Comparison of ENCODE assay signal across 8 mouse cellular contexts in genomic region chr10:126935556-126936381, GRCm38 (mm10). TPM values are rescaled to one million over a fixed set of nuclear protein-coding genes. Genes with fewer than 3 reads are reported as not detected.
A peak's percentile ranks its signal among the peaks of the same experiment; 100 is the strongest.
DNase-seq lines count a peak whose midpoint lies in the region; ATAC-seq and TF ChIP-seq lines count a peak whose summit lies in the region.

No protein-coding gene starts in this region.

- ATAC-seq in lung, embryonic 14.5 days (ENCODE audit: insufficient read depth): no peak
- ATAC-seq in stomach, embryonic 15.5 days (ENCODE audit: insufficient read depth, low FRiP score, low read depth): peak; percentile 54
- no peak for ATAC-seq in midbrain, postnatal 0 days (ENCODE audit: low FRiP score)
- no peak for ATAC-seq in megakaryocyte-erythroid progenitor cell, adult 5-6 weeks (replicated peaks; ENCODE audit: low FRiP score, low TSS enrichment, poor library complexity, severe bottlenecking)

- DNase-seq in lung, embryonic 14.5 days: peak; percentile 28
- no peak for DNase-seq in lung, adult 2 months
- DNase-seq in left cerebral cortex, adult 9 months (ENCODE audit: low spot score in 2 of 2): peak; percentile 71 to 74
- no peak for DNase-seq in midbrain, postnatal 0 days (ENCODE audit: low spot score)
- no peak for DNase-seq in adipocyte (ENCODE audit: low spot score)

- H3K9me3 ChIP-seq in lung, embryonic 14.5 days (ENCODE audit: low read depth, low read length): no peaks in the 10 kb centered on the region; the same call in 1 of the 2 replicates
- no peaks in the 10 kb centered on the region for H3K9me3 ChIP-seq in stomach, embryonic 15.5 days
- no peaks in the 10 kb centered on the region for H3K9me3 ChIP-seq in midbrain, postnatal 0 days (ENCODE audit: low read length)

- 37% methylated on average over 18 of the region's 18 CpGs for WGBS in lung, embryonic 14.5 days
- 39% methylated on average over 18 of the region's 18 CpGs for WGBS in lung, adult 2 months
- WGBS in stomach, embryonic 15.5 days: 33% methylated on average over 18 of the region's 18 CpGs
- WGBS in midbrain, postnatal 0 days: 57% methylated on average over 18 of the region's 18 CpGs

- peak overlapping the region; percentile 14; the same call in 1 of the 2 replicates for H3K4me2 ChIP-seq in lung, embryonic 14.5 days
- H3K4me2 ChIP-seq in stomach, embryonic 15.5 days: peak overlapping the region; percentile 40
- H3K4me2 ChIP-seq in midbrain, postnatal 0 days (ENCODE audit: low read depth, low read length, poor library complexity, severe bottlenecking): no peak overlapping the region

- no peaks in the 10 kb centered on the region for H3K27me3 ChIP-seq in lung, embryonic 14.5 days (ENCODE audit: insufficient read depth, low read length)
- no peaks in the 10 kb centered on the region for H3K27me3 ChIP-seq in stomach, embryonic 15.5 days (replicated peaks)
- H3K27me3 ChIP-seq in midbrain, postnatal 0 days (ENCODE audit: insufficient read depth, low read length): no peaks in the 10 kb centered on the region

- H3K36me3 ChIP-seq in lung, embryonic 14.5 days (ENCODE audit: insufficient read depth): no peaks in the 10 kb centered on the region
- H3K36me3 ChIP-seq in stomach, embryonic 15.5 days: no peaks in the 10 kb centered on the region
- H3K36me3 ChIP-seq in midbrain, postnatal 0 days (ENCODE audit: insufficient read depth, low read length): no peaks in the 10 kb centered on the region

- H3K4me1 ChIP-seq in lung, embryonic 14.5 days (ENCODE audit: insufficient read depth): peaks cover 18% of the 10 kb centered on the region
- peaks cover 2% of the 10 kb centered on the region; the same call in 1 of the 2 replicates for H3K4me1 ChIP-seq in lung, adult 2 months (ENCODE audit: control insufficient read depth, insufficient read depth, low read length)
- H3K4me1 ChIP-seq in embryonic fibroblast, embryonic 13.5 days (ENCODE audit: control insufficient read depth, insufficient read depth, low read length): peaks cover 11% of the 10 kb centered on the region
- peaks cover 28% of the 10 kb centered on the region for H3K4me1 ChIP-seq in stomach, embryonic 15.5 days
- no peaks in the 10 kb centered on the region for H3K4me1 ChIP-seq in midbrain, postnatal 0 days (ENCODE audit: insufficient read depth, low read length)

- peak overlapping the region; percentile 25; the same call in 1 of the 2 replicates for H3K9ac ChIP-seq in lung, embryonic 14.5 days
- no peak overlapping the region for H3K9ac ChIP-seq in stomach, embryonic 15.5 days
- no peak overlapping the region for H3K9ac ChIP-seq in midbrain, postnatal 0 days (replicated peaks; ENCODE audit: low read length, poor library complexity, severe bottlenecking)

- TF ChIP-seq CTCF in lung, embryonic 14.5 days (IDR thresholded peaks at IDR 0.05; ENCODE audit: low read depth): no peak
- no peak for TF ChIP-seq CTCF in lung, adult 2 months (IDR thresholded peaks at IDR 0.05; ENCODE audit: insufficient read depth, low read length)
- no peak for TF ChIP-seq CTCF in embryonic fibroblast, embryonic 13.5 days (IDR thresholded peaks at IDR 0.05; ENCODE audit: borderline replicate concordance, insufficient read depth, low read length)
- TF ChIP-seq CTCF in midbrain, postnatal 0 days (IDR thresholded peaks at IDR 0.05): no peak

- TF ChIP-seq POLR2A in lung, adult 2 months (IDR thresholded peaks at IDR 0.05; ENCODE audit: borderline replicate concordance, extremely low read depth, low read depth, low read length): no peak
- TF ChIP-seq POLR2A in embryonic fibroblast, embryonic 13.5 days (IDR thresholded peaks at IDR 0.05; ENCODE audit: low read depth, low read length): no peak

- peak overlapping the region; percentile 78 for H3K27ac ChIP-seq in lung, embryonic 14.5 days (ENCODE audit: low read depth)
- peak overlapping the region; percentile 80 for H3K27ac ChIP-seq in embryonic fibroblast, embryonic 13.5 days (ENCODE audit: insufficient read depth, low read length)
- peak overlapping the region; percentile 95 for H3K27ac ChIP-seq in stomach, embryonic 15.5 days
- no peak overlapping the region for H3K27ac ChIP-seq in midbrain, postnatal 0 days (ENCODE audit: low read depth, low read length)

- no peak overlapping the region for H3K4me3 ChIP-seq in lung, embryonic 14.5 days (ENCODE audit: low read depth, low read length)
- no peak overlapping the region for H3K4me3 ChIP-seq in lung, adult 2 months (replicated peaks; ENCODE audit: extremely low read depth, low read depth, low read length)
- H3K4me3 ChIP-seq in embryonic fibroblast, embryonic 13.5 days (ENCODE audit: insufficient read depth, low read length): no peak overlapping the region
- no peak overlapping the region; the same call in 1 of the 2 replicates for H3K4me3 ChIP-seq in stomach, embryonic 15.5 days (replicated peaks)
- H3K4me3 ChIP-seq in midbrain, postnatal 0 days (ENCODE audit: low read depth, low read length): no peak overlapping the region

RNA-seq across cellular contexts. Expression of gene Atp23, which starts 34.6 kb away (rescaled TPM):
- 25.0 and 25.7 TPM in 2 replicates for polyA plus RNA-seq in lung, embryonic 14.5 days (2014; fragmentation: Nextera tagmentation; extraction: Ambion mirVana)
- polyA plus RNA-seq in lung, adult 2 months (2012; rRNA removed): 6.1 and 6.6 TPM in 2 replicates
- polyA plus RNA-seq in embryonic fibroblast, embryonic 13.5 days (2011; ENCODE audit: insufficient read length, low read depth, missing spikeins): 4.7 and 5.2 TPM in 2 replicates
- 17.9 and 18.2 TPM in 2 replicates for polyA plus RNA-seq in stomach, embryonic 15.5 days (2015; fragmentation: Nextera tagmentation; extraction: Ambion mirVana)
- 13.2 and 17.4 TPM in 2 replicates for total RNA-seq in midbrain, postnatal 0 days (2014; rRNA removed)
- 18.4 and 19.1 TPM in 2 replicates for polyA plus RNA-seq in midbrain, postnatal 0 days (2015; fragmentation: Nextera tagmentation; extraction: Ambion mirVana)
- 16.0 and 28.8 TPM in 2 replicates for total RNA-seq in megakaryocyte-erythroid progenitor cell, adult 5-6 weeks (2014; fragmentation: Nextera tagmentation)
- 5.8 and 16.2 TPM in 2 replicates for total RNA-seq in megakaryocyte-erythroid progenitor cell, adult 5-6 weeks (2017)

RNA-seq across cellular contexts. Expression of gene Ctdsp2, which starts 42.7 kb away (rescaled TPM):
- 112 and 113 TPM in 2 replicates for polyA plus RNA-seq in lung, embryonic 14.5 days (2014; fragmentation: Nextera tagmentation; extraction: Ambion mirVana)
- 182 and 227 TPM in 2 replicates for polyA plus RNA-seq in lung, adult 2 months (2012; rRNA removed)
- 152 and 208 TPM in 2 replicates for polyA plus RNA-seq in embryonic fibroblast, embryonic 13.5 days (2011; ENCODE audit: insufficient read length, low read depth, missing spikeins)
- 57.0 and 63.2 TPM in 2 replicates for polyA plus RNA-seq in stomach, embryonic 15.5 days (2015; fragmentation: Nextera tagmentation; extraction: Ambion mirVana)
- total RNA-seq in midbrain, postnatal 0 days (2014; rRNA removed): 50.1 and 54.6 TPM in 2 replicates
- polyA plus RNA-seq in midbrain, postnatal 0 days (2015; fragmentation: Nextera tagmentation; extraction: Ambion mirVana): 10.2 and 11.2 TPM in 2 replicates
- 54.7 and 56.7 TPM in 2 replicates for total RNA-seq in megakaryocyte-erythroid progenitor cell, adult 5-6 weeks (2014; fragmentation: Nextera tagmentation)
- 18.3 and 24.7 TPM in 2 replicates for total RNA-seq in megakaryocyte-erythroid progenitor cell, adult 5-6 weeks (2017)

Comparison
In these comparisons a context has a peak if more than half of its experiments do, and no peak if none do; other contexts are left out.
1. DNase-seq: peak in lung, embryonic 14.5 days (single experiment) and left cerebral cortex, adult 9 months (2 of 2); none in lung, adult 2 months (single experiment), midbrain, postnatal 0 days (single experiment) and adipocyte (single experiment).